Mouse (Mus musculus) cerebellum, adult 11 months (tissue): Measurements from ENCODE around the gene Pde4d.

ENCODE experiments used
- DNase-seq: peaks from one replicate; pipeline ENCODE4 v3.0.0; 2022

Gene Pde4d

GRCm38 (mm10) chr13:108601021-108601420, 151.3 kb downstream of the Pde4d start:
- DNase-seq = no peak

GRCm38 (mm10) chr13:108603502-108603901, 153.8 kb downstream of the Pde4d start:
- DNase-seq = no peak

- DNase-seq = no peak
Observed at GRCm38 (mm10) chr13:108604213-108604612, 154.5 kb downstream of the Pde4d start.

- no peak for DNase-seq
Observed at GRCm38 (mm10) chr13:108618207-108618606, 168.5 kb downstream of the Pde4d start.

GRCm38 (mm10) chr13:108622681-108623080, 172.9 kb downstream of the Pde4d start:
- no peak for DNase-seq

GRCm38 (mm10) chr13:108623929-108624328, 174.2 kb downstream of the Pde4d start:
- no peak for DNase-seq

- DNase-seq = no peak
Observed at GRCm38 (mm10) chr13:108626166-108626565, 176.4 kb downstream of the Pde4d start.

GRCm38 (mm10) chr13:108628501-108628900, 178.8 kb downstream of the Pde4d start:
- no peak for DNase-seq

- no peak for DNase-seq
Observed at GRCm38 (mm10) chr13:108630576-108630975, 180.8 kb downstream of the Pde4d start.

- no peak for DNase-seq
Observed at GRCm38 (mm10) chr13:108631222-108631621, 181.5 kb downstream of the Pde4d start.

- no peak for DNase-seq
Observed at GRCm38 (mm10) chr13:108636526-108636925, 186.8 kb downstream of the Pde4d start.

- DNase-seq = no peak
Observed at GRCm38 (mm10) chr13:108642259-108642658, 192.5 kb downstream of the Pde4d start.

GRCm38 (mm10) chr13:108646801-108647200, 197.1 kb downstream of the Pde4d start:
- DNase-seq = no peak

- no peak for DNase-seq
Observed at GRCm38 (mm10) chr13:108647239-108647638, 197.5 kb downstream of the Pde4d start.

- DNase-seq = no peak
Observed at GRCm38 (mm10) chr13:108654026-108654723, 204.4 kb downstream of the Pde4d start.

- no peak for DNase-seq
Observed at GRCm38 (mm10) chr13:108666579-108666978, 216.8 kb downstream of the Pde4d start.

GRCm38 (mm10) chr13:108667077-108667476, 217.3 kb downstream of the Pde4d start:
- DNase-seq = no peak

GRCm38 (mm10) chr13:108677056-108677455, 227.3 kb downstream of the Pde4d start:
- no peak for DNase-seq

- no peak for DNase-seq
Observed at GRCm38 (mm10) chr13:108683018-108683417, 233.3 kb downstream of the Pde4d start.

GRCm38 (mm10) chr13:108685817-108686216, 236.1 kb downstream of the Pde4d start:
- DNase-seq = no peak

- DNase-seq = no peak
Observed at GRCm38 (mm10) chr13:108686262-108686661, 236.5 kb downstream of the Pde4d start.

GRCm38 (mm10) chr13:108686807-108687206, 237.1 kb downstream of the Pde4d start:
- DNase-seq = no peak

GRCm38 (mm10) chr13:108692883-108693550, 243.3 kb downstream of the Pde4d start:
- no peak for DNase-seq

- no peak for DNase-seq
Observed at GRCm38 (mm10) chr13:108705441-108705840, 255.7 kb downstream of the Pde4d start.

GRCm38 (mm10) chr13:108714032-108714431, 264.3 kb downstream of the Pde4d start:
- no peak for DNase-seq
